Mouse (Mus musculus): ENCODE measurements around the gene Vmn1r176.
"Not testable (repeated sequence)": the region's sequence is repeated elsewhere in the genome, so short reads cannot be mapped to it uniquely, and the experiment has no call there.

The Vmn1r176 gene

GRCm38 (mm10) chr7:23837272-23837671 is at the start of gene Vmn1r176:
TSS of gene Vmn1r176 (minus strand) at chr7:23837372.
- DNase-seq (ENCODE audit: low spot score in 2 of 2): not testable (repeated sequence)

- DNase-seq (ENCODE audit: low spot score in 2 of 2): not testable (repeated sequence)
Measured at GRCm38 (mm10) chr7:23876918-23877317, 39.7 kb upstream of the Vmn1r176 start.

GRCm38 (mm10) chr7:23866349-23866748 is 29.2 kb upstream of the Vmn1r176 start, which contains the start of gene Vmn1r177:
TSS of gene Vmn1r177 (minus strand) at chr7:23866449.
- DNase-seq (ENCODE audit: low spot score in 2 of 2): not testable (repeated sequence)

- not testable (repeated sequence) for DNase-seq (ENCODE audit: low spot score in 2 of 2)
Measured at GRCm38 (mm10) chr7:23810543-23810942, 26.6 kb downstream of the Vmn1r176 start, which contains the start of gene Vmn1r175. TSS of gene Vmn1r175 (minus strand) at chr7:23810643.

GRCm38 (mm10) chr7:23784526-23784925 is 52.6 kb downstream of the Vmn1r176 start:
- no peak for DNase-seq (ENCODE audit: low spot score in 2 of 2)

Data from spleen, postnatal 10 days (tissue).